Mouse (Mus musculus) G1E (cell line): ENCODE measurements around the gene Prdx6.

Experiments used
- CTCF ChIP-seq: IDR thresholded peaks from 2 replicates; pipeline ENCODE4 v1.5.1; 2012; ENCODE audit warnings: low read depth, low read length, inconsistent platforms, mixed read lengths
- GATA1 ChIP-seq: IDR thresholded peaks from 2 replicates; pipeline ENCODE4 v1.6.1; 2012; ENCODE audit warnings: borderline replicate concordance, low read length, inconsistent platforms, mixed read lengths
- POLR2AphosphoS5 ChIP-seq: IDR thresholded peaks from 2 replicates; pipeline ENCODE4 v1.6.1; 2012; ENCODE audit warnings: low read depth, low read length, inconsistent platforms; ENCODE audit not compliant: insufficient replicate concordance
- TAL1 ChIP-seq: conservative IDR thresholded peaks from 2 replicates; pipeline ENCODE4 v1.6.1; 2012; ENCODE audit warnings: low read depth, low read length, inconsistent platforms, mixed read lengths

- TF ChIP-seq CTCF (no peak), GATA1 (no peak), TAL1 (no peak), POLR2AphosphoS5 (no peak)
Measured at GRCm38 (mm10) chr1:161271461-161271810, 20.4 kb upstream of the Prdx6 start.
